In the genomic region with DNA sequence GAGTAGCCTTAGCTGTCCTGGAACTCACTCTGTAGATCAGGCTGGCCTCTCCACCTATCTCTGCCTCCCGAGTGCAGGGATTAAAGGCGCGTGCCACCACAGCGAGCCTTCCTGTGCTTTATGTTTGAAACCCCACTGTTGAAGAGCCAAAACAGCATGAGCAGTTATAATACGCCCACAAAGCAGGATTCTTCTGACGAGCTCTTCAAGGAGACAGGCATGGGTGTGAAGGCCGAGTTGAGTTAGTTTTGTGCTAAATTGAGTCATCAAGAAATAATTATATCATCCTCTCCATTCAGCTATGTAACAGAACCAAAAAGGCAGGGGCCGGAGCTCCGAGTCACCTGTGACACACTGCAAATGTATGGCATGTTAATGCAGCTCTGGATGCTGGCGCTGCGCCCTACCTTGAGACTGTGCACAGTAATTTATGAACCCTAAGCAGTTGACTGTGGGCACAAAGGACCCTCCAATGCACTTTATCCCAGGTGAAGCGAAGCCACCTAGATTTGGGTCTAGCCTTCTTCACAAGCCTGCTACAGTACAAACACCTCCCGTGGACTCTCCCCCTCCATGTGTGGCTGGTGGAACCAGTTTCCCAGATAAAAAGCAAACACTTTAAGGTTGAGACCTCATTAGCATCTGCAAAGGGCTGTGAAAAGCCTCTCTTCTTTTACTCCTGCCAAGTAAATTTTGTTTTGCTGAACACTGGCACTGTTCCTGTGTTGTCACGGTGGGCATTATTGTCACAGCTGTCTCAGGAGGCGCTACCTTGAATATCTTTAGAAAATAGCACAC, we compare ENCODE assay signal across 22 mouse cellular contexts. TPM values are rescaled to one million over a fixed set of nuclear protein-coding genes. Genes with fewer than 3 reads are reported as not detected.
DNase-seq lines count a peak whose midpoint lies in the region; ATAC-seq and TF ChIP-seq lines count a peak whose summit lies in the region.
"Had no signal": no experiment of that assay in that cellular context is flagged by ENCODE, and none has a peak within 500 bp of the region (broad histone marks: within the 10 kb centered on the region; RNA-seq: fewer than 3 reads in every experiment).

No protein-coding gene starts in this region.

- no peak for TF ChIP-seq CTCF in midbrain, postnatal 0 days (IDR thresholded peaks at IDR 0.05)
- TF ChIP-seq CTCF in ES-Bruce4 (IDR thresholded peaks at IDR 0.05; ENCODE audit: low read depth, low read length) = no peak
- TF ChIP-seq CTCF in brain, embryonic 14.5 days (IDR thresholded peaks at IDR 0.05; ENCODE audit: borderline replicate concordance, extremely low read depth, insufficient read depth, insufficient read length) = no peak

- no peaks in the 10 kb centered on the region for H3K27me3 ChIP-seq in embryonic facial prominence, embryonic 14.5 days (replicated peaks; ENCODE audit: control insufficient read depth, insufficient read depth, low read length)
- H3K27me3 ChIP-seq in embryonic facial prominence, embryonic 10.5 days (replicated peaks; ENCODE audit: low read depth, poor library complexity, severe bottlenecking) = no peaks in the 10 kb centered on the region
- no peaks in the 10 kb centered on the region for H3K27me3 ChIP-seq in midbrain, embryonic 13.5 days
- no peaks in the 10 kb centered on the region for H3K27me3 ChIP-seq in midbrain, postnatal 0 days (ENCODE audit: insufficient read depth, low read length)
- no peaks in the 10 kb centered on the region for H3K27me3 ChIP-seq in ES-Bruce4 (ENCODE audit: control insufficient read depth, insufficient read depth, low read length, poor library complexity, severe bottlenecking)
- H3K27me3 ChIP-seq: limb, embryonic 12.5 days; neural tube, embryonic 12.5 days had no signal

- H3K4me1 ChIP-seq in embryonic facial prominence, embryonic 14.5 days (ENCODE audit: control insufficient read depth, insufficient read depth, low read length) = no peaks in the 10 kb centered on the region
- H3K4me1 ChIP-seq in embryonic facial prominence, embryonic 10.5 days = no peaks in the 10 kb centered on the region
- peaks cover 4% of the 10 kb centered on the region; the same call in 1 of the 2 replicates for H3K4me1 ChIP-seq in midbrain, embryonic 13.5 days (replicated peaks)
- H3K4me1 ChIP-seq in midbrain, postnatal 0 days (ENCODE audit: insufficient read depth, low read length) = no peaks in the 10 kb centered on the region
- peaks cover 5% of the 10 kb centered on the region for H3K4me1 ChIP-seq in ES-Bruce4 (ENCODE audit: control insufficient read depth, insufficient read depth, low read length)
- H3K4me1 ChIP-seq: heart, embryonic 13.5 days; limb, embryonic 12.5 days; neural tube, embryonic 12.5 days had no signal

- no peak overlapping the region for H3K27ac ChIP-seq in embryonic facial prominence, embryonic 14.5 days (replicated peaks; ENCODE audit: low read depth, low read length)
- H3K27ac ChIP-seq in embryonic facial prominence, embryonic 10.5 days (replicated peaks) = no peak overlapping the region
- no peak overlapping the region for H3K27ac ChIP-seq in midbrain, embryonic 13.5 days
- H3K27ac ChIP-seq in midbrain, postnatal 0 days (ENCODE audit: low read depth, low read length) = no peak overlapping the region
- H3K27ac ChIP-seq in ES-Bruce4 (ENCODE audit: insufficient read depth, low read length) = peak overlapping the region; percentile 20; the same call in 1 of the 2 replicates
- H3K27ac ChIP-seq: forebrain, embryonic 15.5 days; heart, embryonic 13.5 days; left cerebral cortex, adult 2 months; limb, embryonic 12.5 days; liver, embryonic 14.5 days; neural tube, embryonic 12.5 days had no signal

- TF ChIP-seq POLR2A in ES-Bruce4 (IDR thresholded peaks at IDR 0.05; ENCODE audit: insufficient read depth, low read length) = no peak
- TF ChIP-seq POLR2A in brain, embryonic 14.5 days (IDR thresholded peaks at IDR 0.05; ENCODE audit: borderline replicate concordance, extremely low read depth, insufficient read depth, insufficient read length, poor library complexity, severe bottlenecking) = no peak

- no peaks in the 10 kb centered on the region for H3K36me3 ChIP-seq in embryonic facial prominence, embryonic 14.5 days (ENCODE audit: control insufficient read depth, insufficient read depth, low read length)
- H3K36me3 ChIP-seq in embryonic facial prominence, embryonic 10.5 days (replicated peaks) = no peaks in the 10 kb centered on the region
- H3K36me3 ChIP-seq in midbrain, embryonic 13.5 days = no peaks in the 10 kb centered on the region
- H3K36me3 ChIP-seq in midbrain, postnatal 0 days (ENCODE audit: insufficient read depth, low read length) = no peaks in the 10 kb centered on the region
- H3K36me3 ChIP-seq in ES-Bruce4 (ENCODE audit: control insufficient read depth, insufficient read depth, low read length, poor library complexity, severe bottlenecking) = no peaks in the 10 kb centered on the region
- H3K36me3 ChIP-seq: forebrain, embryonic 15.5 days; G1E; heart, embryonic 13.5 days; limb, embryonic 12.5 days; neural tube, embryonic 12.5 days had no signal

- DNase-seq in embryonic facial prominence, embryonic 14.5 days (ENCODE audit: low spot score) = peak; percentile 8
- DNase-seq in embryonic facial prominence, embryonic 10.5 days (ENCODE audit: low spot score) = no peak
- no peak for DNase-seq in midbrain, postnatal 0 days (ENCODE audit: low spot score)
- peak; percentile 52 for DNase-seq in brain, embryonic 14.5 days (ENCODE audit: low read depth)
- DNase-seq in left cerebral cortex, adult 9 months (ENCODE audit: low spot score in 2 of 2) = no peak
- DNase-seq: cerebellum, adult 11-12 months; cerebellum, postnatal 25 days; heart, postnatal 4 days; kidney, adult 18-20 months; kidney, postnatal 10 days had no signal

- H3K9me3 ChIP-seq in embryonic facial prominence, embryonic 14.5 days (ENCODE audit: control insufficient read depth, low read length) = no peaks in the 10 kb centered on the region
- H3K9me3 ChIP-seq in embryonic facial prominence, embryonic 10.5 days = no peaks in the 10 kb centered on the region
- no peaks in the 10 kb centered on the region for H3K9me3 ChIP-seq in midbrain, embryonic 13.5 days
- H3K9me3 ChIP-seq in midbrain, postnatal 0 days (ENCODE audit: low read length) = no peaks in the 10 kb centered on the region
- no peaks in the 10 kb centered on the region for H3K9me3 ChIP-seq in ES-Bruce4 (replicated peaks; ENCODE audit: control insufficient read depth, insufficient read depth, low read length, poor library complexity, severe bottlenecking)
- H3K9me3 ChIP-seq: forebrain, embryonic 15.5 days; G1E; heart, embryonic 13.5 days; limb, embryonic 12.5 days; neural tube, embryonic 12.5 days had no signal

- no peak overlapping the region for H3K9ac ChIP-seq in embryonic facial prominence, embryonic 14.5 days (ENCODE audit: low read depth, low read length)
- H3K9ac ChIP-seq in midbrain, embryonic 13.5 days (replicated peaks) = no peak overlapping the region
- no peak overlapping the region for H3K9ac ChIP-seq in midbrain, postnatal 0 days (replicated peaks; ENCODE audit: low read length, poor library complexity, severe bottlenecking)
- H3K9ac ChIP-seq in ES-Bruce4 (ENCODE audit: low read depth, poor library complexity, severe bottlenecking) = no peak overlapping the region
- H3K9ac ChIP-seq: forebrain, embryonic 15.5 days; heart, embryonic 13.5 days; limb, embryonic 12.5 days; liver, embryonic 14.5 days; neural tube, embryonic 12.5 days had no signal

- H3K4me2 ChIP-seq in embryonic facial prominence, embryonic 14.5 days (ENCODE audit: low read depth, low read length) = no peak overlapping the region
- H3K4me2 ChIP-seq in midbrain, embryonic 13.5 days (replicated peaks) = no peak overlapping the region
- H3K4me2 ChIP-seq in midbrain, postnatal 0 days (ENCODE audit: low read depth, low read length, poor library complexity, severe bottlenecking) = no peak overlapping the region
- H3K4me2 ChIP-seq: forebrain, embryonic 15.5 days; heart, embryonic 13.5 days; limb, embryonic 12.5 days; neural tube, embryonic 12.5 days had no signal

- 73% methylated on average over 15 of the region's 15 CpGs for WGBS in embryonic facial prominence, embryonic 14.5 days
- 78% methylated on average over 15 of the region's 15 CpGs for WGBS in embryonic facial prominence, embryonic 10.5 days
- 63% methylated on average over 15 of the region's 15 CpGs for WGBS in midbrain, embryonic 13.5 days
- 51% methylated on average over 15 of the region's 15 CpGs for WGBS in midbrain, postnatal 0 days

- ATAC-seq in embryonic facial prominence, embryonic 14.5 days (ENCODE audit: low read depth) = no peak
- ATAC-seq in midbrain, embryonic 13.5 days = 0 out of 2 replicates have a peak, but pooled peaks have one; percentile 14
- no peak for ATAC-seq in midbrain, postnatal 0 days (ENCODE audit: low FRiP score)
- ATAC-seq: forebrain, embryonic 15.5 days; hindbrain, embryonic 16.5 days; midbrain, embryonic 16.5 days had no signal

- H3K4me3 ChIP-seq in embryonic facial prominence, embryonic 14.5 days (ENCODE audit: low read depth, low read length) = no peak overlapping the region
- no peak overlapping the region for H3K4me3 ChIP-seq in embryonic facial prominence, embryonic 10.5 days
- no peak overlapping the region for H3K4me3 ChIP-seq in midbrain, embryonic 13.5 days (replicated peaks)
- H3K4me3 ChIP-seq in midbrain, postnatal 0 days (ENCODE audit: low read depth, low read length) = no peak overlapping the region
- H3K4me3 ChIP-seq in ES-Bruce4 (ENCODE audit: low read depth, low read length) = no peak overlapping the region
- H3K4me3 ChIP-seq: forebrain, embryonic 15.5 days; heart, embryonic 13.5 days; left cerebral cortex, adult 2 months; limb, embryonic 12.5 days; neural tube, embryonic 12.5 days had no signal

- TF ChIP-seq EP300 in ES-Bruce4 (IDR thresholded peaks at IDR 0.05; ENCODE audit: insufficient read depth, low read depth, low read length) = no peak

RNA-seq across cellular contexts. Expression of gene Usp44, which starts 47.9 kb away (rescaled TPM):
- polyA plus RNA-seq in embryonic facial prominence, embryonic 14.5 days (2014; fragmentation: Nextera tagmentation; extraction: Ambion mirVana) = 0.63 and 1.2 TPM in 2 replicates
- 6.6 and 7.7 TPM in 2 replicates for polyA plus RNA-seq in embryonic facial prominence, embryonic 10.5 days (2016; fragmentation: Nextera tagmentation; extraction: Ambion mirVana)
- polyA plus RNA-seq in midbrain, embryonic 13.5 days (2015; fragmentation: Nextera tagmentation; extraction: Ambion mirVana) = 1.9 and 2.1 TPM in 2 replicates
- 0.05 and 0.09 TPM in 2 replicates for total RNA-seq in midbrain, postnatal 0 days (2014; rRNA removed)
- polyA plus RNA-seq in midbrain, postnatal 0 days (2015; fragmentation: Nextera tagmentation; extraction: Ambion mirVana) = not detected in 2 replicates
- 16.7 and 19.2 TPM in 2 replicates for polyA plus RNA-seq in ES-Bruce4 (2011; ENCODE audit: insufficient read depth, insufficient read length, low read depth, missing spikeins)
- polyA plus RNA-seq in brain, embryonic 14.5 days (2012; rRNA removed) = 0.49 and 0.73 TPM in 2 replicates
- total RNA-seq: layer of hippocampus, adult 8-10 months; left cerebral cortex, adult 2 months had no signal

Comparison
In these comparisons a context has a peak if more than half of its experiments do, and no peak if none do; other contexts are left out.
1. DNase-seq: peak in embryonic facial prominence, embryonic 14.5 days (single experiment) and brain, embryonic 14.5 days (single experiment); none in embryonic facial prominence, embryonic 10.5 days (single experiment), midbrain, postnatal 0 days (single experiment) and left cerebral cortex, adult 9 months (0 of 2).